Mouse (Mus musculus): ENCODE results near the gene Stk4. TPM values are rescaled to one million over a fixed set of nuclear protein-coding genes. Genes with fewer than 3 reads are reported as not detected.

Gene Stk4
- polyA plus RNA-seq, 1 experiment from 2014 or later: 21.4 TPM

Other genes with a start within 250 kb of the Stk4 start
- 0.14 and 0.17 TPM in 2 replicates for gene Ccn5, start 249.5 kb upstream of the Stk4 start, polyA plus RNA-seq (2014; fragmentation: Nextera tagmentation; extraction: Ambion mirVana)
- not detected in 2 replicates for gene Kcnk15, start 216.7 kb upstream of the Stk4 start, polyA plus RNA-seq (2014; fragmentation: Nextera tagmentation; extraction: Ambion mirVana)
- 0.04 and 0.17 TPM in 2 replicates for gene Rims4, start 151.6 kb upstream of the Stk4 start, polyA plus RNA-seq (2014; fragmentation: Nextera tagmentation; extraction: Ambion mirVana)
- 254 and 271 TPM in 2 replicates for gene Ywhab, start 75.4 kb upstream of the Stk4 start, polyA plus RNA-seq (2014; fragmentation: Nextera tagmentation; extraction: Ambion mirVana)
- gene Pabpc1l, start 44.9 kb upstream of the Stk4 start, polyA plus RNA-seq (2014; fragmentation: Nextera tagmentation; extraction: Ambion mirVana): 0.61 and 0.66 TPM in 2 replicates
- 56.7 and 59.1 TPM in 2 replicates for gene Tomm34, start 847 bp downstream of the Stk4 start, polyA plus RNA-seq (2014; fragmentation: Nextera tagmentation; extraction: Ambion mirVana)
- gene Kcns1, start 100.8 kb downstream of the Stk4 start, polyA plus RNA-seq (2014; fragmentation: Nextera tagmentation; extraction: Ambion mirVana): 0.13 TPM in 1 of 2 replicates, not detected in the other
- gene Wfdc5, start 112.4 kb downstream of the Stk4 start, polyA plus RNA-seq (2014; fragmentation: Nextera tagmentation; extraction: Ambion mirVana): not detected in 2 replicates
- gene Wfdc12, start 120.3 kb downstream of the Stk4 start, polyA plus RNA-seq (2014; fragmentation: Nextera tagmentation; extraction: Ambion mirVana): not detected in 2 replicates
- not detected in 2 replicates for gene Wfdc15a, start 129.8 kb downstream of the Stk4 start, polyA plus RNA-seq (2014; fragmentation: Nextera tagmentation; extraction: Ambion mirVana)
- gene Wfdc15b, start 151.3 kb downstream of the Stk4 start, polyA plus RNA-seq (2014; fragmentation: Nextera tagmentation; extraction: Ambion mirVana): not detected in 2 replicates
- gene Svs2, start 168.1 kb downstream of the Stk4 start, polyA plus RNA-seq (2014; fragmentation: Nextera tagmentation; extraction: Ambion mirVana): not detected in 2 replicates
- not detected in 2 replicates for gene Svs3b, start 186.3 kb downstream of the Stk4 start, polyA plus RNA-seq (2014; fragmentation: Nextera tagmentation; extraction: Ambion mirVana)
- gene Svs4, start 208.1 kb downstream of the Stk4 start, polyA plus RNA-seq (2014; fragmentation: Nextera tagmentation; extraction: Ambion mirVana): not detected in 2 replicates
- gene Svs3a, start 218.9 kb downstream of the Stk4 start, polyA plus RNA-seq (2014; fragmentation: Nextera tagmentation; extraction: Ambion mirVana): not detected in 2 replicates
- gene Svs6, start 246.4 kb downstream of the Stk4 start, polyA plus RNA-seq (2014; fragmentation: Nextera tagmentation; extraction: Ambion mirVana): not detected in 2 replicates